Mouse (Mus musculus) frontal cortex, postnatal 36 days (tissue): ENCODE data around the gene Vmn1r183.
A peak's percentile ranks its signal among the peaks of the same experiment; 100 is the strongest.
"Not testable (repeated sequence)": the region's sequence is repeated elsewhere in the genome, so short reads cannot be mapped to it uniquely, and the experiment has no call there.

Experiments
- DNase-seq, 2 experiments: peaks; one replicate each; pipeline ENCODE4 v3.0.0; 2022; ENCODE audit warnings: low spot score in 2 of 2

Gene Vmn1r183

DNA sequence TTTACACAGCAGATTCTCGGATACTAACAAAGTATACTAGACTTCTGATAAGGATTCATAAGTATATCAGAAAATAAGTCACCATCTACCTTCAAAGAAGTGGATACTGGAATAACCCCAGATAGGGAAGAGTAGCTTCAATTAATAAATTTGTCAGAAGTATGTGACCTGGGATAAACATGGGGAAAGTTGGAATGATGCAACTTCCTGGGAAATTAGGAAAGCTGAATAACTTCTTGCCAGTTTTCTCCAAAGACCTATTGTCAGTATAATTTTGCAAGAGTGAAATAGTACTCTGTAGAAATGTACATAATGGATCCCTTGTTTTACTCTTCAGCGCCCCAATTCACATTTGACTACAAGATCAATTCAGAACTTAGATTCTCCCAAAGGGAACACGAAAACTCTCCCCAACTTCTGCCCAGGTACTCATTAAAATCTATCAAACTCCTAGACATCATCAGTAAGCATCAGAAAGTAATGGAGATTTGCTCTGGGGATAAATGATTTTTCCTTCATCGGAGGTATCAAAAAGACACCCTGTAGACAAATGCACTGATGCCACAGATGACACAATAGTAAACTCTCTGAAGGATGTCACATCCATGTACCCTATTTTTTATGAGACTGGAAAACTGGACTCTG is at the start of gene Vmn1r183:
Gene Vmn1r183 (plus strand): TSS at position 595 of the 645 bp plus-strand sequence.
- no peak for DNase-seq

DNA sequence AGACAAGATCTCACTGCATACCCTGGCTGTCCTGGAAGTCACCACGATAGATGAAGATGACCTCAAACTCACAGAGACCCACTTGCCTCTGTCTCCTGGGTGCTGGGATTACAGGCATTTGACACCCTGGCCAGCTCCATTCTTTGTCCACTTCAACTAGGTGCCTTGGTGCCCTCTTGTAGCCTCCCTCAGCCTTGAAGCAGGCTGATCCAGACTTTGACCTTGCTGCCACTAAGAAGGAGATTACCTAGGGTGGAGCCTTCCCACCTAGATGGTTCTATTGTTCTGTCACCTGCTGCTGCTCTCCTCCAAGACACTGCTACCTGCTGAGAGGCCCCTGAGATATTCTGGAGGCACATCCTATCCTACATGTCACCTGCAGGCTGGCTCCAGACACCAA is 21.4 kb downstream of the Vmn1r183 start:
- DNase-seq: not testable (repeated sequence)

DNA sequence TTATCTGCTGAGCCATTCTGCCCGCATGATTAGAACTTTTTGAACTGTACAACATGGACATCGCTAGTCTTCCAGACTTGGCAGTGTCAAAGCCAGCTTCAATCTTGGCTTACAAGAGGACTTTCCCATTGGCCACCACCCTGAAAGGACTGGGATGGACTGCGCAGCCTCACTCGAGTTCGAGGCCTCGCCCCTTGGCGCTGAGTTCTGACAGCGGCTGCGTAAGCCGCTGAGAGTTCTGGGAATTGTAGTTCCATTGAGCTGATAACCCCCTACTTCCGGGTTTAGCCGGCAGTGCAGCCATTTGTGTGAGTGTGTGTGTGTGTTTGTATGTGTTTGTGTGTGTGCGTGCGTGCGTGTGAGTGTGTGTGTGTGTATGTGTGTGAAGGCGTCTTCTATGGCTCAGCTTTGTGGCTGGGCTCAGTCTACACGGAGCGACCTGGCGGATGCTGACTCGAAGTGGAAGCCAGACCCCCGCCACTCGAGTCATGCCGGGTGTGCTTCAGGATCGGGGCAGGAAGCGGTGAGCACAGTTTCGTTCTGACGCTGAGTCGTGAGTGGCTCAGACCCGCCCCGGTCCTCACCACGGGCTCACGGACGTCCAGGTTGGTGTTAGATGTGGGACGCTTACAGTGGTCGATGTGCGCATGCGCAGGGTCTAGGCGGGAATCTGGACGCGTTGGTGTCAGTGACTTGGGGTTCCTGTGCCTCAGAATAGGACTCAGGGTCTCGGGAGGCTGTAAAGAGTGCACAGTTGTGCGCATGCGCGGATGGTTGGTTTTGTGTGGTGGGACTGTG is 28.8 kb downstream of the Vmn1r183 start, which contains the start of gene Zfp180:
Gene Zfp180 (plus strand): TSS at position 291 of the 798 bp plus-strand sequence.
- DNase-seq: peak; percentile 94 to 97

DNA sequence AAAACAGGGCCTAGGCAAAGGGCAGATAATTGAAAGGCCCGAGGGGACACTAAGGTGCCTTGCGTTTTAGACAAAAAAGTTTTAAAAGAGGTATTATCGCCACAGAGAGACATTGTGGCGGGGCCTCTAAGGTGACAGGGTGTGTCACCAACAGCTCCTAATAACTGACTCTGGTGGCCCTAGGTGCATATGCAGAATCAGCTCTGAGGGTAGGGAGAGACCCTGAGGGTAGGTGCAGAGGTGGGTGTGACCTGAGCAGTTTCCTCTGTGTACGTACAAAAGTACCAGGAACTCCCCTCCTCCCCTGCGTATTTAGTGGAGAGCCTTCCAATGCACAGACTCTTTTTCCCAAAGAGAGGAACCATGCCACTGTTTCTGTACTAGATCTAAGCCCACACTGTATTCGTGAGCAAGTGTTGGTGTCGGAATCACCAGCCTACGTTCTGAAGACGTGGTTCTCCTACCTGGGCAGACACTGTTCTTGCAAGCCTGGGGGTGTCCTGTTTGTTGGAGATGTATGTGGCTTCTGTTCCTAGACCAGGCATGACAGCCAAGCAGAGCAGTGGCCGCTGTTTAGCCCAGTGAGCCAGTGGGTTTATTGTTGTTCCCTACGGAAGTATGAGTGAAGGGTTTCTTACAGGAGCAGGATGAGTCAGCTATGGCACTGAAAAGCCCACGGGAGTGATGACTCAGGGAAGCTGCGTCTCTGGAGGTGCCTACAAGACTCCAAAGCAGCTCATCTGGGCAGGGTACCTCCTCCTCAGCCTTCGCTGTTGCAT is 29.6 kb downstream of the Vmn1r183 start:
- peak; percentile 58 to 72 for DNase-seq

DNA sequence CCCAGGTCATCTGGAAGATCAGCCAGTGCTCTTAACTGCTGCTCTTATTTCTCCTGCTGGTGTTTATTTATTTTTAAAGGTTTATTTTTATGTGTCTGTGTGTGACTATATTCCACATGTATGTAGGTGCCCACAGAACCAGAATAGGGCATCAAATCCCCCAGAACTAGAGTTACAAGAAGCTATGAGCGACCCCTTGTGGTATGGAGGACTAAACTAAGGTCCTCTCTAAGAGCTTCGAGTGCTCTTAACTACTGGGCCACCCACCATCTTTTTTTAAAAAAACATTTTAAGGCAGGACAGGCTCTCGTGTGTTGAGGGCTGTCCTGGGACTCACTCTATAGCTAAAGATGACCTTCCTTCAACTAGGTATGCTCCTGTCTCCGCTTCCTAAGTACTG is 33.8 kb downstream of the Vmn1r183 start:
- DNase-seq: no peak

DNA sequence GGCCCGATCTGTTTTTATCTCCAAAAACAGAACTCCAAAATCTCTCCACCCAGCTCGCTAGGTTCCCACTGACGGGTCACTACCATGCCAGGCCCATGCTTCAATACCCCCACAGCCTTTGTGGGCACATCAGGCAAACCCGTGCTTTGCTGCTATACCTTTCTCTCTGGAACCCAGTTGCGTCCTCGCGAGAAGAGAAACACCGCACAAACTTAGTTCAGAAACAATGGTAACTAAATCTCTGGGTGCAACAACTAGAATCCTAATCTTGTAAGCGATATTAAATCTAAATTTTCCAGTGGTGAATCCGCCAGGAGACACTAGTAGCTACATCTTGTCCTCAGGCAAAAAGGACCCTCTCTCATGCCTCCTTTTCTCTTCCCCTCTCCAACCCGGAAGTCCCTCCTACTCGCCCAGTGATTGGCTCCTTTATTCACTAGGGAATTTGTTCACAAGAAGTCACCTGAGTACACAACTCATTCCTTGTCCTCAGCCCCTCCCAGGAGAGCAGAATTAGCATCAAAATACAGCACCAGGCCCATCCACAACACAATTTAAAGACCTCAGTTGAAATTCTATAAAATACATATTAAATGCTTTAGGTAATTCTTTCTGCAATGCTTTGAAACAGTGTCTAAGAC is 34.6 kb downstream of the Vmn1r183 start:
- no peak for DNase-seq

DNA sequence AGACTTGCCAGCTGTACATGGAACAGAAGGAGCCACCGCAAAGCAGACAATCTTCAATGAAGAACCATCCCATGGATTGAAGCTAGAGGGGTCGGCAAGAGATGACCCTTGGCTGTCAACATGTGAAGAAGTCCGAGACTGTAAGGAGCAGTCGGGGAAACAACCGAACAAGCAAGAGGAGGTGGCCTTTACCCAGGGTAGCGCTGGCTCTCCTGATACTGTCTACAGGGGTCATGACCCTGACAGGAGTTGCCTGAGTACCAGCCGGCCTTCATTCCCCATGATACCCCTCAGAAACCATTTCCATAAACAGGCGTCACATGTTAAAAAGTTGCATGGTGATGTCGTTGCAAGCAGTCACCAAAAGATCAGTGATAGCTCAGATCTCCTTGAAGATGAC is 51.3 kb downstream of the Vmn1r183 start:
- no peak for DNase-seq

DNA sequence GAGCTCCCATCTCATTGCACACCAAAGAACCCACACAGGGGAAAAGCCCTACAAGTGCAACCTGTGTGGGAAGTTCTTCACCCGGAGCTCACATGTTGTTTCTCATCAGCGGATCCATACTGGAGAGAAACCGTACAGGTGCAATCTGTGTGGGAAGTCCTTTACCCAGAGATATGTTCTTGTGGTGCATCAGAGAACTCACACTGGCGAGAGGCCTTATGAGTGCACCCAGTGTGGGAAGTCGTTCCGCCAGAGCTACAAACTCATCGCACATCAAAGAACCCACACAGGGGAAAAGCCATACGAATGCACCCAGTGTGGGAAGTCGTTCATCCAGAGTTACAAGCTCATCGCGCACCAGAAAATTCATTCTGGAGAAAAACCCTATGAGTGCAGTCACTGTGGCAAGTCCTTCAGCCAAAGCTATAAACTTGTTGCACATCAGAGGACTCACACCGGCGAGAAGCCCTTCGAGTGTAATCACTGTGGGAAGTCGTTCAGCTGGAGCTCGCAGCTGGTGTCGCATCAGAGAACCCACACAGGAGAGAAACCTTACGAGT is 52.2 kb downstream of the Vmn1r183 start:
- no peak for DNase-seq

DNA sequence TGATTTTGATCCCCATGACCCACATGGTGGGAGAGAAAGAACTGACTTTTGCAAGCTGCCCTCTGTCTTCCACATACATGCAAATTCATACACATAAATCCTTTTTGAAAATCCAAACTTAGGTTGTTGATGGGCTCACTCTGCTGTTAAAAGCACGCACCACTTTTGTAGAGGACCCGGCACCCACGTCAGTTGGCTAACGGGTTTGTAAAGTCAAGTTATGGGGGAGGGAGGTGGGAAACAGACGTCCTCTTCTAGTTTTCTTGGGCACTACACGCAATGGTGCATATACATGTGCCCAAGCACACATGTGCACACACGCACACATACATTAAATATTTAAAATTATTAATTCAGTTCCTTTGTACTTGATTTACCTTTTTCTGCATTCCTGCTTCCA is 57.8 kb downstream of the Vmn1r183 start:
- DNase-seq: no peak

DNA sequence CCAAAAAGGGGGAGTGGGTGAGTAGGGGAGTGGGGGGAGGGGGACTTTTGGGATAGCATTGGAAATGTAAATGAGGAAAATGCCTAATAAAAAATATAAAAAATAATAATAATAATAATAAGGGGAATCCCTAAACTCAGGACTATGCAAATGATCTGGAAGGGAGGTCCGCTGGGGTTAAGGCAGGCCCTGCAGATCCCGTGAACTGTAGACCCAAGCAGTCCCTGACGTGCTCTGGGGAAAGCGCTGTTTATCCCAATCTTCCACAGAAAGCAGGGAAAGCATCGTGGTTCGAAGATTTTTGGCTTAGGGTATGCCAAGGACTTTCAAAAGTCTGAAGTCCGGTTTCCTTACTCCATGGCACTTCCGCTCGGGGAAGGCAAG is 58.7 kb downstream of the Vmn1r183 start:
- no peak for DNase-seq

DNA sequence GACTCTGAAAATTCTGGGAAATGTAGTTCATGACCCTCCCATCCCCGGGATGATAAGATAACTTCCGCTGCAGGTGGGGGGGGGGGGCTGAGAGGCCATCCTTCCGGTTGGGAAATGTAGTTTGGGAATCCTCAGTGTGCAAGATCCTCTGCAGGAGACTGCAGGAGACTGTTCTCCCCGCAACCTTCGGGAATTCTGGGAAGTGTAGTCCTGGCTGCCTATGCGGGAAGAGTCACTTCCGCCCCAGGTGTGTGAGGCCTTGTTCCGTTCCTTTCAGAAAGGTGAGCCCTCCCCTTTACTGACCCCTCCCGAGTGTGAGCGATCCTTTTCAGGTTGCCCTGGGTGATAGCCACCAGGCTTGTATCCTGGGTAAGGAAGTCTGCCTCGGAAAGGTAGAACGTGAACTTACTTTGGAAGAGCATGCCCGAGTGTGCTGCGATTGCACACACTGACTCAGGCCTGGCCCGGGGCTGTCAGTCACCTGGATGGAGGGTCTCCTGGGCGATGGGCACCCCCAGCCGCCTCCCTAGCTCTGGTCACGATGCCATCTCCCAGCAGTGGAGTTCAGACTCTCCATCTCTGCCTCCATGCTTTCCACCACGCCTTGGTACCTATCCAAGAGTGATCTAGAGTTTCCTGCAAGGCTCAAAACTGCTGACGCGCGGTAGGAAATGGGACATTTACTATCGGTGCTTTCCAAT is 59.3 kb downstream of the Vmn1r183 start, which contains the start of gene Zfp112:
Gene Zfp112 (plus strand): TSS at position 159 of the 701 bp plus-strand sequence.
- DNase-seq: peak; percentile 85 to 86

DNA sequence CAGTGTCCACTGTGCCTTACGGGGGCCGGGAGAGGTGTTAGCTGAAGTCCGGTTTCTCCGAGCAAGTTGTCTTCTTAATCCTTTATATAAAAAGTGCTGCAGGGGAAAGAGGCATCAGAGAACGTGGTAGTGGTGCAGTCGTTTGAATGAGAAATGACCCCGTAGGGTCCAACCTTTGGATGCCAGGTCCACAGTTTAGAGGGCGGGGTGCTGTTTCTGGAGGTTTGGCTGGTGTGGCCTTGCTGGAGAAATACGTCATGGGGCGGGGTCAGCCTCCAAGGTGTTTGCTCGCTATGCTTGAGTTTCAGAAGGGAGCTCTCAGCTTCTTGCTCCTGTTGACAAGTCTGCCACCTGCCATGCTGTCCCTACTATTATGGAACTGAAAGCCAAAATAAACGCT is 59.9 kb downstream of the Vmn1r183 start:
- DNase-seq: peak; percentile 21 to 34
